11 mouse cellular contexts compared by ENCODE assay signal in genomic region chr11:96456508-96457305, GRCm38 (mm10). TPM values are rescaled to one million over a fixed set of nuclear protein-coding genes. Genes with fewer than 3 reads are reported as not detected.
DNase-seq lines count a peak whose midpoint lies in the region; ATAC-seq and TF ChIP-seq lines count a peak whose summit lies in the region.
"Had no signal": no experiment of that assay in that cellular context is flagged by ENCODE, and none has a peak within 500 bp of the region (broad histone marks: within the 10 kb centered on the region; RNA-seq: fewer than 3 reads in every experiment).

No protein-coding gene starts in this region.

- no peak overlapping the region for H3K4me2 ChIP-seq in forebrain, embryonic 11.5 days (ENCODE audit: low read depth, low read length, severe bottlenecking)
- no peak overlapping the region for H3K4me2 ChIP-seq in neural tube, embryonic 14.5 days (ENCODE audit: low read depth, low read length)
- H3K4me2 ChIP-seq in stomach, postnatal 0 days (replicated peaks; ENCODE audit: low read depth), result no peak overlapping the region
- H3K4me2 ChIP-seq: embryonic facial prominence, embryonic 13.5 days; lung, embryonic 15.5 days had no signal

- TF ChIP-seq CTCF in stomach, postnatal 0 days (IDR thresholded peaks at IDR 0.05; ENCODE audit: low read depth), result no peak

- intact Hi-C loops in left cerebral cortex, postnatal 36 days (cut with DNase I), result no loop called here

- peaks cover 11% of the 10 kb centered on the region for H3K4me1 ChIP-seq in forebrain, embryonic 11.5 days (replicated peaks; ENCODE audit: control insufficient read depth, insufficient read depth, low read length)
- peaks cover 15% of the 10 kb centered on the region for H3K4me1 ChIP-seq in neural tube, embryonic 14.5 days (ENCODE audit: control insufficient read depth, insufficient read depth, low read length)
- H3K4me1 ChIP-seq in stomach, postnatal 0 days (replicated peaks; ENCODE audit: control insufficient read depth, insufficient read depth), result no peaks in the 10 kb centered on the region
- H3K4me1 ChIP-seq: embryonic facial prominence, embryonic 13.5 days had no signal

- H3K27me3 ChIP-seq in forebrain, embryonic 11.5 days (ENCODE audit: control insufficient read depth, insufficient read depth, low read length), result no peaks in the 10 kb centered on the region
- no peaks in the 10 kb centered on the region for H3K27me3 ChIP-seq in neural tube, embryonic 14.5 days (ENCODE audit: control insufficient read depth, insufficient read depth, low read length)
- no peaks in the 10 kb centered on the region for H3K27me3 ChIP-seq in stomach, postnatal 0 days (ENCODE audit: control insufficient read depth, insufficient read depth, low read length)

- peak; percentile 34 to 51 for DNase-seq in right cerebral cortex, postnatal 10 days (ENCODE audit: low spot score in 2 of 2)
- no peak for DNase-seq in right cerebral cortex, adult 2 months (ENCODE audit: low spot score in 2 of 2)
- no peak for DNase-seq in forebrain, embryonic 11.5 days (ENCODE audit: low spot score)
- DNase-seq in induced T-regulatory cell, adult 2 months (ENCODE audit: low read depth), result peak; percentile 71
- no peak for DNase-seq in gastrocnemius, postnatal 10 days
- DNase-seq in left cerebral cortex, postnatal 36 days (ENCODE audit: low spot score in 2 of 2), result no peak
- DNase-seq in stomach, postnatal 0 days (ENCODE audit: low spot score), result no peak

- TF ChIP-seq EP300 in stomach, postnatal 0 days (optimal IDR thresholded peaks at IDR 0.05), result no peak

- 0 out of 2 replicates have a peak overlapping the region, but pooled peaks have one; percentile 5 for H3K9ac ChIP-seq in forebrain, embryonic 11.5 days (ENCODE audit: low read length)
- no peak overlapping the region for H3K9ac ChIP-seq in neural tube, embryonic 14.5 days (replicated peaks; ENCODE audit: low read depth, low read length)
- no peak overlapping the region for H3K9ac ChIP-seq in stomach, postnatal 0 days (ENCODE audit: low read length)
- H3K9ac ChIP-seq: embryonic facial prominence, embryonic 13.5 days; lung, embryonic 15.5 days had no signal

- 33% methylated on average over 12 of the region's 12 CpGs for WGBS in forebrain, embryonic 11.5 days
- 15% methylated on average over 12 of the region's 12 CpGs for WGBS in neural tube, embryonic 14.5 days
- WGBS in stomach, postnatal 0 days, result 19% methylated on average over 12 of the region's 12 CpGs

- no peak overlapping the region for H3K4me3 ChIP-seq in forebrain, embryonic 11.5 days (ENCODE audit: low read depth, low read length)
- no peak overlapping the region for H3K4me3 ChIP-seq in neural tube, embryonic 14.5 days (ENCODE audit: low read depth, low read length)
- H3K4me3 ChIP-seq in stomach, postnatal 0 days (ENCODE audit: low read depth, low read length), result no peak overlapping the region
- H3K4me3 ChIP-seq: embryonic facial prominence, embryonic 13.5 days; lung, embryonic 15.5 days had no signal

- no peaks in the 10 kb centered on the region for H3K36me3 ChIP-seq in forebrain, embryonic 11.5 days (ENCODE audit: control insufficient read depth, insufficient read depth, low read length)
- no peaks in the 10 kb centered on the region for H3K36me3 ChIP-seq in neural tube, embryonic 14.5 days (ENCODE audit: control insufficient read depth, insufficient read depth, low read length)
- H3K36me3 ChIP-seq in stomach, postnatal 0 days (ENCODE audit: control insufficient read depth, insufficient read depth, low read length), result no peaks in the 10 kb centered on the region
- H3K36me3 ChIP-seq: embryonic facial prominence, embryonic 13.5 days; lung, embryonic 15.5 days had no signal

- peak overlapping the region; percentile 68 for H3K27ac ChIP-seq in forebrain, embryonic 11.5 days (ENCODE audit: low read depth, low read length)
- peak overlapping the region; percentile 66 for H3K27ac ChIP-seq in neural tube, embryonic 14.5 days (ENCODE audit: low read depth, low read length)
- H3K27ac ChIP-seq in stomach, postnatal 0 days (replicated peaks), result no peak overlapping the region
- H3K27ac ChIP-seq: embryonic facial prominence, embryonic 13.5 days; kidney, postnatal 0 days; lung, embryonic 15.5 days had no signal

- ATAC-seq in forebrain, embryonic 11.5 days (replicated peaks; ENCODE audit: low FRiP score), result 0 out of 2 replicates have a peak, but pooled peaks have one; percentile 30
- 0 out of 2 replicates have a peak, but pooled peaks have one; percentile 60 for ATAC-seq in neural tube, embryonic 14.5 days (ENCODE audit: low read depth)
- no peak for ATAC-seq in stomach, postnatal 0 days (ENCODE audit: low FRiP score, low TSS enrichment)

- H3K9me3 ChIP-seq in forebrain, embryonic 11.5 days (ENCODE audit: control insufficient read depth, low read length), result no peaks in the 10 kb centered on the region
- H3K9me3 ChIP-seq in neural tube, embryonic 14.5 days (ENCODE audit: control insufficient read depth, low read length), result no peaks in the 10 kb centered on the region
- H3K9me3 ChIP-seq in stomach, postnatal 0 days (ENCODE audit: control insufficient read depth, low read length), result no peaks in the 10 kb centered on the region
- H3K9me3 ChIP-seq: embryonic facial prominence, embryonic 13.5 days; lung, embryonic 15.5 days had no signal

RNA-seq across cellular contexts. Expression of gene Skap1, which starts 7.7 kb away (rescaled TPM):
- polyA plus RNA-seq in forebrain, embryonic 11.5 days (2014; fragmentation: Nextera tagmentation; extraction: Ambion mirVana), result 2.6 and 3.9 TPM in 2 replicates
- 9.5 and 10.8 TPM in 2 replicates for polyA plus RNA-seq in neural tube, embryonic 14.5 days (2014; fragmentation: Nextera tagmentation; extraction: Ambion mirVana)
- under 1 TPM; 0.16 to 0.19 TPM for total RNA-seq in gastrocnemius, postnatal 10 days (2021)
- total RNA-seq in left cerebral cortex, postnatal 36 days (2021), result 1 to 10 TPM; 2.5 to 2.7 TPM
- polyA plus RNA-seq in stomach, postnatal 0 days (2015; fragmentation: Nextera tagmentation; extraction: Ambion mirVana), result 0.45 and 0.56 TPM in 2 replicates

Comparison
In these comparisons a context has a peak if more than half of its experiments do, and no peak if none do; other contexts are left out.
1. DNase-seq: peak in right cerebral cortex, postnatal 10 days (2 of 2) and induced T-regulatory cell, adult 2 months (single experiment); none in right cerebral cortex, adult 2 months (0 of 2), forebrain, embryonic 11.5 days (single experiment), gastrocnemius, postnatal 10 days (single experiment), left cerebral cortex, postnatal 36 days (0 of 2) and stomach, postnatal 0 days (single experiment).